Mouse (Mus musculus) heart, embryonic 11.5 days (tissue): ENCODE measurements around the gene Idua. TPM values are rescaled to one million over a fixed set of nuclear protein-coding genes. Genes with fewer than 3 reads are reported as not detected.

Experiments
- ATAC-seq: fragments of 200-750 bp; cut with Nextera tagmentation; replicated peaks from 2 replicates; pipeline ENCODE4 v1.8.0; 2017; ENCODE audit warnings: moderate library complexity; ENCODE audit not compliant: insufficient number of reproducible peaks, low FRiP score, low TSS enrichment
- H3K27ac ChIP-seq: fragments of 300-500 bp; sonication (generic); 2 replicates; pipeline ENCODE4 v1.5.1; 2014; ENCODE audit warnings: mild to moderate bottlenecking, low read depth, low read length
- H3K27me3 ChIP-seq: fragments of 300-500 bp; sonication (generic); 2 replicates; pipeline ENCODE4 v1.6.1; 2014; ENCODE audit warnings: mild to moderate bottlenecking, low read length, mixed read lengths; ENCODE audit not compliant: control insufficient read depth, insufficient read depth
- H3K36me3 ChIP-seq: fragments of 300-500 bp; sonication (generic); 2 replicates; pipeline ENCODE4 v1.6.1; 2014; ENCODE audit warnings: mild to moderate bottlenecking, low read length, moderate library complexity, mixed read lengths; ENCODE audit not compliant: control insufficient read depth, insufficient read depth
- H3K4me1 ChIP-seq: fragments of 300-500 bp; sonication (generic); 2 replicates; pipeline ENCODE4 v1.6.1; 2014; ENCODE audit warnings: low read length; ENCODE audit not compliant: control insufficient read depth, insufficient read depth
- H3K4me2 ChIP-seq: fragments of 300-500 bp; sonication (generic); 2 replicates; pipeline ENCODE4 v1.6.1; 2014; ENCODE audit warnings: mild to moderate bottlenecking, moderate library complexity
- H3K4me3 ChIP-seq: fragments of 300-500 bp; sonication (generic); 2 replicates; pipeline ENCODE4 v1.5.1; 2014; ENCODE audit warnings: low read depth, low read length
- H3K9ac ChIP-seq: fragments of 300-500 bp; sonication (generic); 2 replicates; pipeline ENCODE4 v1.6.1; 2014; ENCODE audit warnings: mild to moderate bottlenecking, low read depth, low read length, moderate library complexity
- H3K9me3 ChIP-seq: fragments of 300-500 bp; sonication (generic); replicated peaks from 2 replicates; pipeline ENCODE4 v1.6.1; 2016; ENCODE audit warnings: low read length; ENCODE audit not compliant: control insufficient read depth
- WGBS: fragments of 180-500 bp; shearing (Covaris S2); extraction: QIAGEN DNeasy Blood & Tissue Kit; methylation state at CpG from one replicate; pipeline ENCODE4 v1.1.7; 2014; ENCODE audit not compliant: insufficient replicate concordance; 5-methylcytosine and 5-hydroxymethylcytosine counted together
- polyA plus RNA-seq: library from polyadenylated mRNA; unstranded; fragments of >200 nt; fragmentation: Nextera tagmentation; extraction: Ambion mirVana; gene quantifications from 2 replicates; pipeline ENCODE4 v1.2.1, GENCODE M21; 2014

The Idua gene
- 14.4 and 15.2 TPM in 2 replicates for polyA plus RNA-seq

GRCm38 (mm10) chr5:108659698-108660631 lies at the start of gene Idua:
Idua (plus strand) TSS chr5:108660331.
- Histone ChIP-seq H3K4me1 (peaks cover 6% of the 10 kb centered on the region), H3K9ac (peak within 1 kb of the TSS; percentile 93), H3K4me3 (peak within 1 kb of the TSS; percentile 79), H3K36me3 (peaks cover under 1% of the 10 kb centered on the region; the same call in 1 of the 2 replicates), H3K4me2 (peak within 1 kb of the TSS; percentile 98), H3K27ac (no peak within 1 kb of the TSS), H3K9me3 (no peaks in the 10 kb centered on the region), H3K27me3 (no peaks in the 10 kb centered on the region)
- WGBS: 10% methylated on average over 24 of the region's 24 CpGs
- ATAC-seq: peak; percentile 3

- no peak for ATAC-seq
- no peak overlapping the region for H3K4me3 ChIP-seq
- H3K4me1 ChIP-seq: no peaks in the 10 kb centered on the region
- no peaks in the 10 kb centered on the region for H3K9me3 ChIP-seq
- no peak overlapping the region for H3K4me2 ChIP-seq
- no peak overlapping the region for H3K9ac ChIP-seq
- H3K27me3 ChIP-seq: no peaks in the 10 kb centered on the region
- no peak overlapping the region for H3K27ac ChIP-seq
- 85% methylated on average over 1 of the region's 1 CpGs for WGBS
- H3K36me3 ChIP-seq: peaks cover 39% of the 10 kb centered on the region
Measured at GRCm38 (mm10) chr5:108610426-108610825, 49.7 kb upstream of the Idua start.

- ATAC-seq: no peak
- Histone ChIP-seq H3K36me3 (peaks cover 24% of the 10 kb centered on the region), H3K4me3 (no peak overlapping the region), H3K27ac (no peak overlapping the region; the same call in 1 of the 2 replicates), H3K9me3 (no peaks in the 10 kb centered on the region), H3K4me2 (no peak overlapping the region), H3K9ac (no peak overlapping the region), H3K27me3 (no peaks in the 10 kb centered on the region), H3K4me1 (no peaks in the 10 kb centered on the region)
- WGBS: 47% methylated on average over 2 of the region's 2 CpGs
Measured at GRCm38 (mm10) chr5:108621870-108622269, 38.3 kb upstream of the Idua start.

GRCm38 (mm10) chr5:108626050-108626660 lies 34.0 kb upstream of the Idua start:
- 66% methylated on average over 4 of the region's 4 CpGs for WGBS
- H3K27ac ChIP-seq: no peak overlapping the region
- H3K4me3 ChIP-seq: no peak overlapping the region
- no peak overlapping the region for H3K9ac ChIP-seq
- ATAC-seq: no peak
- H3K36me3 ChIP-seq: peaks cover 20% of the 10 kb centered on the region
- H3K9me3 ChIP-seq: no peaks in the 10 kb centered on the region
- peaks cover 12% of the 10 kb centered on the region for H3K4me1 ChIP-seq
- no peak overlapping the region for H3K4me2 ChIP-seq
- H3K27me3 ChIP-seq: no peaks in the 10 kb centered on the region

GRCm38 (mm10) chr5:108628891-108629633 lies 31.1 kb upstream of the Idua start:
- Histone ChIP-seq H3K4me2 (peak overlapping the region; percentile 93), H3K27ac (peak overlapping the region; percentile 90), H3K27me3 (no peaks in the 10 kb centered on the region), H3K9ac (peak overlapping the region; percentile 96), H3K36me3 (peaks cover 6% of the 10 kb centered on the region), H3K9me3 (no peaks in the 10 kb centered on the region), H3K4me1 (peaks cover 12% of the 10 kb centered on the region), H3K4me3 (peak overlapping the region; percentile 96)
- ATAC-seq: peak; percentile 83
- 2% methylated on average over 32 of the region's 32 CpGs for WGBS

- H3K4me1 ChIP-seq: peaks cover 12% of the 10 kb centered on the region
Measured at GRCm38 (mm10) chr5:108629634-108630483, 30.3 kb upstream of the Idua start, which contains the start of the genes Gak and Tmem175. Gak (minus strand) TSS chr5:108629755. Tmem175 (plus strand) TSS chr5:108629770.

GRCm38 (mm10) chr5:108633676-108634075 lies 26.5 kb upstream of the Idua start:
- Histone ChIP-seq H3K9me3 (no peaks in the 10 kb centered on the region), H3K27me3 (no peaks in the 10 kb centered on the region), H3K4me2 (no peak overlapping the region), H3K4me1 (peaks cover 8% of the 10 kb centered on the region), H3K36me3 (no peaks in the 10 kb centered on the region), H3K4me3 (no peak overlapping the region), H3K27ac (no peak overlapping the region), H3K9ac (no peak overlapping the region)
- WGBS: 85% methylated on average over 4 of the region's 4 CpGs
- no peak for ATAC-seq

More at GRCm38 (mm10) chr5:108629634-108630483, 30.3 kb upstream of the Idua start, which contains the start of the genes Gak and Tmem175:
- Histone ChIP-seq H3K4me3 (peak within 1 kb of the TSS; percentile 96), H3K9me3 (no peaks in the 10 kb centered on the region), H3K27me3 (no peaks in the 10 kb centered on the region), H3K4me2 (peak within 1 kb of the TSS; percentile 93), H3K36me3 (no peaks in the 10 kb centered on the region), H3K9ac (peak within 1 kb of the TSS; percentile 96), H3K27ac (peak within 1 kb of the TSS; percentile 90)
- peak; percentile 93 for ATAC-seq
- WGBS: under 1% methylated on average over 58 of the region's 58 CpGs
